10 mouse cellular contexts compared by ENCODE assay signal in the genomic region with DNA sequence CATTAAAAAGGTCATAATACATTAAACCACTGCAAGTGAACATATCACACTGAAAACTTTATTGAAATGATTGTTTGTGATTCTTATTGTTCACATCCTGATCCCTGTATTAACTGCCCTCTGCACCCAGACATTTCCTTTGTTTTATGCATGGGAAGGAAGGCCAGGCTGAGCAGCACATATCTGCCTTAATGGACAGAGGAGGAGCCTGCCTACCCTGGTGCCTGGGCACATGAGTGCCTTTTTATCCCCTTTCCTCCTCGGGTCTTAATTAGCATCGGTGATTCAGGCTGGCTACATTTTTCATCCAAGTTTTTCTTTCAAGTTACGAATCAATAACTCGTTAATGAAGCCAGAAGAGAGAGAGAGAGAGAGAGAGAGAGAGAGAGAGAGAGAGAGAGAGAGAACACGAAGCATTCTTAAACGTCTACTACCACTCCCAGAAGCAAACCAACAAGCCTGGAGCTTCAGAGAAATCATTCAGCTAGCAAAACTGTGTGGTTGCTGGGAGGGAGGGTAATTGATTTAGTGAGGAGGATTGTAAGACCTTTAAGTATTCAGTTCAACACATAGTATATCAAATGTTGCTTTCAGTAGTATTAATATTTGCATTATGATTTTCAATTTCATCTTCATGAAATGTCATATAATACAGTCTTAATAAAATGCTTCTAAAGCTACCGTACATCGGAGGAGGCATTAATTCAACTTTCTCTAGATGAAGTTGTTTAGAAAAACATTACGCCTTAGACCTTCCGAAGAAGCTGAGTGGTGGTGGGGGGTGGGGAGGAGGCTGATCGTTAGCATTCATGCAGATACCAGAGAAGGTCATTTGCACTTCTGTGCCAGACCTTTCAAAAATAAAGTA.
DNase-seq lines count a peak whose midpoint lies in the region; ATAC-seq and TF ChIP-seq lines count a peak whose summit lies in the region.
"Had no signal": no experiment of that assay in that cellular context is flagged by ENCODE, and none has a peak within 500 bp of the region (broad histone marks: within the 10 kb centered on the region; RNA-seq: fewer than 3 reads in every experiment).

No protein-coding gene starts in this region.

- H3K9ac ChIP-seq in hindbrain, embryonic 15.5 days, result no peak overlapping the region
- H3K9ac ChIP-seq: lung, embryonic 15.5 days had no signal

- no peaks in the 10 kb centered on the region for H3K27me3 ChIP-seq in cerebellum, adult 2 months (ENCODE audit: control insufficient read depth, insufficient read depth, low read length)
- no peaks in the 10 kb centered on the region for H3K27me3 ChIP-seq in hindbrain, embryonic 15.5 days
- H3K27me3 ChIP-seq: lung, embryonic 15.5 days had no signal

- no peak for TF ChIP-seq CTCF in cerebellum, adult 2 months (IDR thresholded peaks at IDR 0.05; ENCODE audit: borderline replicate concordance, insufficient read depth, low read depth, low read length)
- no peak for TF ChIP-seq CTCF in left cerebral cortex, adult 2 months (IDR thresholded peaks at IDR 0.05)

- DNase-seq in cerebellum, adult 2 months, result peak; percentile 10 to 21
- DNase-seq in left cerebral cortex, adult 2 months (ENCODE audit: extremely low spot score in 1 of 2, low spot score in 2 of 2), result no peak
- DNase-seq in left cerebral cortex, adult 8-10 months (ENCODE audit: low spot score in 2 of 2), result no peak
- peak; percentile 22 for DNase-seq in retina, postnatal 1 day
- DNase-seq in layer of hippocampus, postnatal 14 days (ENCODE audit: low spot score in 2 of 2), result no peak
- no peak for DNase-seq in left cerebral cortex, postnatal 14 days (ENCODE audit: low spot score in 2 of 2)

- 20% methylated on average over 11 of the region's 11 CpGs for WGBS in cerebellum, adult 2 months
- 21% methylated on average over 11 of the region's 11 CpGs for whole genome bisulfite sequencing in hindbrain, embryonic 15.5 days

- H3K27ac ChIP-seq in cerebellum, adult 2 months (ENCODE audit: insufficient read depth, low read length), result no peak overlapping the region
- H3K27ac ChIP-seq in left cerebral cortex, adult 2 months, result no peak overlapping the region; the same call in 1 of the 2 replicates
- H3K27ac ChIP-seq in hindbrain, embryonic 15.5 days (replicated peaks), result peak overlapping the region; percentile 34; the same call in 1 of the 2 replicates
- H3K27ac ChIP-seq: lung, embryonic 15.5 days had no signal

- H3K4me1 ChIP-seq in cerebellum, adult 2 months (ENCODE audit: control insufficient read depth, insufficient read depth, low read length), result 0 out of 2 replicates have a peak, but pooled peaks cover 2% of the 10 kb centered on the region
- H3K4me1 ChIP-seq in hindbrain, embryonic 15.5 days (replicated peaks), result peaks cover 10% of the 10 kb centered on the region

- peak overlapping the region; percentile 44 for H3K4me2 ChIP-seq in hindbrain, embryonic 15.5 days

- H3K4me3 ChIP-seq in cerebellum, adult 2 months (replicated peaks; ENCODE audit: insufficient read depth, low read depth, low read length), result peak overlapping the region; percentile 58
- H3K4me3 ChIP-seq in left cerebral cortex, adult 2 months, result peak overlapping the region; percentile 27
- peak overlapping the region; percentile 17; the same call in 1 of the 2 replicates for H3K4me3 ChIP-seq in hindbrain, embryonic 15.5 days
- H3K4me3 ChIP-seq: lung, embryonic 15.5 days; myocyte had no signal

- no peaks in the 10 kb centered on the region for H3K36me3 ChIP-seq in hindbrain, embryonic 15.5 days
- H3K36me3 ChIP-seq: lung, embryonic 15.5 days had no signal

- no peak for ATAC-seq in cerebellum, adult (ENCODE audit: insufficient number of reproducible peaks, low FRiP score, low TSS enrichment)
- ATAC-seq in hindbrain, embryonic 15.5 days (ENCODE audit: low FRiP score, low read depth), result no peak

- no peaks in the 10 kb centered on the region for H3K9me3 ChIP-seq in hindbrain, embryonic 15.5 days
- H3K9me3 ChIP-seq: lung, embryonic 15.5 days had no signal

- intact Hi-C loops in left cerebral cortex, adult 2 months (cut with DNase I), result loop anchor here (10.0 kb wide), 3 partner anchors 505 to 1915 kb away; no protein-coding TSS in a partner anchor
- intact Hi-C loops in left cerebral cortex, postnatal 14 days (cut with DNase I), result loop anchor here (10.0 kb wide), 1 partner anchor 1775 kb away; no protein-coding TSS in a partner anchor

- TF ChIP-seq POLR2A in cerebellum, adult 2 months (IDR thresholded peaks at IDR 0.05; ENCODE audit: borderline replicate concordance, insufficient read depth, low read length), result no peak

Comparison
In these comparisons a context has a peak if more than half of its experiments do, and no peak if none do; other contexts are left out.
1. DNase-seq: peak in cerebellum, adult 2 months (2 of 2) and retina, postnatal 1 day (single experiment); none in left cerebral cortex, adult 2 months (0 of 2), left cerebral cortex, adult 8-10 months (0 of 2), layer of hippocampus, postnatal 14 days (0 of 2) and left cerebral cortex, postnatal 14 days (0 of 2).
2. Peak in every context shown above with its lines, with median percentiles within 50 percentile points of each other: H3K4me3 ChIP-seq.